Mouse (Mus musculus) common myeloid progenitor, adult 5-6 weeks (primary cell): ENCODE data around the gene Dock4. TPM values are rescaled to one million over a fixed set of nuclear protein-coding genes. Genes with fewer than 3 reads are reported as not detected.

ENCODE experiments used
- ATAC-seq: replicated peaks from 2 replicates; pipeline ENCODE4 v1.8.0; 2016; ENCODE audit warnings: low read depth, mild to moderate bottlenecking, moderate TSS enrichment, inconsistent platforms; ENCODE audit not compliant: poor library complexity, severe bottlenecking
- total RNA-seq: library from RNA; stranded (forward); fragments of 200-1000, 187-1606 nt; gene quantifications from 2 replicates; pipeline ENCODE4 v1.2.3, GENCODE M21; 2017

Dock4 gene
- total RNA-seq, 1 experiment from 2014 or later = 1.1 TPM

GRCm38 (mm10) chr12:40504687-40505086 lies 58.9 kb downstream of the Dock4 start:
- no peak for ATAC-seq

GRCm38 (mm10) chr12:40507823-40508390 lies 62.2 kb downstream of the Dock4 start:
- no peak for ATAC-seq

GRCm38 (mm10) chr12:40508416-40508815 lies 62.7 kb downstream of the Dock4 start:
- ATAC-seq = no peak

GRCm38 (mm10) chr12:40511643-40512369 lies 66.1 kb downstream of the Dock4 start:
- no peak for ATAC-seq

- ATAC-seq = no peak
Measured at GRCm38 (mm10) chr12:40512370-40512693, 66.6 kb downstream of the Dock4 start.

GRCm38 (mm10) chr12:40512994-40513393 lies 67.2 kb downstream of the Dock4 start:
- ATAC-seq = no peak

- no peak for ATAC-seq
Measured at GRCm38 (mm10) chr12:40514021-40514420, 68.3 kb downstream of the Dock4 start.

- peak; percentile 96 for ATAC-seq
Measured at GRCm38 (mm10) chr12:40522468-40522867, 76.7 kb downstream of the Dock4 start.

- ATAC-seq = 0 out of 2 replicates have a peak, but pooled peaks have one; percentile 16
Measured at GRCm38 (mm10) chr12:40523020-40523419, 77.3 kb downstream of the Dock4 start.

- ATAC-seq = no peak
Measured at GRCm38 (mm10) chr12:40525045-40525444, 79.3 kb downstream of the Dock4 start.

- peak; percentile 99 for ATAC-seq
Measured at GRCm38 (mm10) chr12:40535655-40536618, 90.2 kb downstream of the Dock4 start.

- no peak for ATAC-seq
Measured at GRCm38 (mm10) chr12:40537826-40538225, 92.1 kb downstream of the Dock4 start.

- ATAC-seq = no peak
Measured at GRCm38 (mm10) chr12:40538318-40538717, 92.6 kb downstream of the Dock4 start.

GRCm38 (mm10) chr12:40538780-40539179 lies 93.0 kb downstream of the Dock4 start:
- no peak for ATAC-seq

- ATAC-seq = no peak
Measured at GRCm38 (mm10) chr12:40544273-40544672, 98.5 kb downstream of the Dock4 start.

GRCm38 (mm10) chr12:40546827-40547226 lies 101.1 kb downstream of the Dock4 start:
- ATAC-seq = no peak

GRCm38 (mm10) chr12:40551317-40551716 lies 105.6 kb downstream of the Dock4 start:
- no peak for ATAC-seq

GRCm38 (mm10) chr12:40552201-40552600 lies 106.4 kb downstream of the Dock4 start:
- ATAC-seq = no peak

GRCm38 (mm10) chr12:40553929-40554328 lies 108.2 kb downstream of the Dock4 start:
- ATAC-seq = no peak

- ATAC-seq = no peak
Measured at GRCm38 (mm10) chr12:40554941-40555511, 109.3 kb downstream of the Dock4 start.
